Mouse (Mus musculus): ENCODE measurements around the gene Camkk2.

Gene Camkk2

DNA sequence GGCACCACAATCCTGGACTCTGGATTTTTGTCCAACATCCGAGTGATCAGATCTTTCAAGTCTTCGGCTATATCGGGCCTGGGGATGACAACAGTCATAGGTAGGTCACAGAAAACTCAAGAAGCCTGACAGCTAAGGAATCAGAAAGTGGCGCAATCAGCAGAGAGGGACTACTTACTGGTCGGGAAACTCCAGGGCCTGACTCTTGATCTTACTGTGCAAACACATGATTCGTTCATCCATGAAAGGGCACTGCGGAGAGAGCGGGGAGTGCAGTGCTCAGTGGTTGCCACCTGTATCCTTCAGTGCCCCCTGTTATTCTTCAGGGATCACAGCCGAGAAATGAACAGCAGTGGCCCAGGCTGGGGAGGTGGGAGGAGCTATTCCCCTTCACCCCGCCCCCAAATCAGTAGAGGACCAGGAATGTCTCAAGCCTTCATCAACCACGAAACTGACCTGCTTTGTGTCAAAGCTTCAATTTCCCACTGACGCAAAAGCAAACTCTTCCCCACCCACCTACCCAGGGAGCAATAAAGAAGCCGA, 35.3 kb downstream of the Camkk2 start:
- Histone ChIP-seq H3K27me3 (ENCODE audit: insufficient read depth, low read length) (no peaks in the 10 kb centered on the region), H3K9me3 (ENCODE audit: low read length) (no peaks in the 10 kb centered on the region), H3K4me3 (replicated peaks; ENCODE audit: low read length) (peak overlapping the region; percentile 63), H3K4me1 (replicated peaks; ENCODE audit: low read depth, low read length) (peaks cover 18% of the 10 kb centered on the region), H3K36me3 (ENCODE audit: insufficient read depth, low read length) (peaks cover 42% of the 10 kb centered on the region)
- TF ChIP-seq POU5F1 (IDR thresholded peaks at IDR 0.05; ENCODE audit: borderline replicate concordance, low read length) (no peak), CTCF (conservative IDR thresholded peaks at IDR 0.05; ENCODE audit: low read length) (no peak), NANOG (IDR thresholded peaks at IDR 0.05; ENCODE audit: borderline replicate concordance, low read length) (no peak)

DNA sequence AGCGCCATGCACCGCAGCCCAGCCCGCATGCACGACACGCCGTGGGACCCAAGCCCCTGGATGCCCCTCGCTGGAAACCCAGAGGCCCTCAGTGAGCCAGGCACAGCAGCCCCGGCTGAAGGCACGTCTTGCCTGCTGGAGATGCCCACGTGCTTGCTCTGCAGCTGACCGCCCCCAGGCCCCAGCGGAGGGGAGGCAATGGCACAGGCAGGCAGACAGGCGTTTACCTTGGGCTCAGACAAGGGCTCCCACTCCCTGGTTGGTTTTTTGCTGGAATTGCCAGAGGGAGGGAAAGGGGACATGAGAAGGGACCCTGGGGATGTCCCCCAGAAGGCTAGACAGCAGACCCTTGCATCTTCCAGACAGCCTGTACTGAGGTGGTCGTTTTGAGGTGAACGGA, 42.4 kb downstream of the Camkk2 start:
- H3K27me3 ChIP-seq (ENCODE audit: insufficient read depth, low read length): peaks cover 9% of the 10 kb centered on the region; the same call in 1 of the 2 replicates
- H3K9me3 ChIP-seq (ENCODE audit: low read length): no peaks in the 10 kb centered on the region
- H3K36me3 ChIP-seq (ENCODE audit: insufficient read depth, low read length): peaks cover 9% of the 10 kb centered on the region
- H3K4me3 ChIP-seq (replicated peaks; ENCODE audit: low read length): peak overlapping the region; percentile 51
- peaks cover 40% of the 10 kb centered on the region for H3K4me1 ChIP-seq (replicated peaks; ENCODE audit: low read depth, low read length)
- no peak for TF ChIP-seq CTCF (conservative IDR thresholded peaks at IDR 0.05; ENCODE audit: low read length)
- TF ChIP-seq POU5F1 (IDR thresholded peaks at IDR 0.05; ENCODE audit: borderline replicate concordance, low read length): no peak
- no peak for TF ChIP-seq NANOG (IDR thresholded peaks at IDR 0.05; ENCODE audit: borderline replicate concordance, low read length)

DNA sequence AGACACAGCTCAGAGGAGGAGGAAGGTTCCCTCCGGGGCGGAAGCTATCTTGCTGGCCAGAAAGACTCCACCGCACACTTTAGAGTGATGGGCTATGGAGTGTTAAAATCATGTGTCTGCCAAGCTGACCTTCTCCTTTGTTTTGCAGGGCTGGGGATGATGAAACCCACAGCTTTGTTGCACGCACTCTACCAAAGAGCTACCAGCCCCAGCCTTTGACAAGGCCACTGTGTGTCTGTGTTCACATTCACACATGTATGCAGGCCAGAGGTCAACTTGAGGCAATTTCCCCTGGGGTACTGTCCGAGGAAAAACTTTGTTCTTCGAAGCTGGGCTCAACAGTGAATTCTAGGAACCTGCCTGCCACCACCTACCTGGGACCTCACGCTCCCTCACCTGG, 43.4 kb downstream of the Camkk2 start:
- peaks cover 40% of the 10 kb centered on the region for H3K4me1 ChIP-seq (replicated peaks; ENCODE audit: low read depth, low read length)
- H3K4me3 ChIP-seq (replicated peaks; ENCODE audit: low read length): no peak overlapping the region
- 0 out of 2 replicates have a peak, but pooled peaks cover 2% of the 10 kb centered on the region for H3K36me3 ChIP-seq (ENCODE audit: insufficient read depth, low read length)
- H3K9me3 ChIP-seq (ENCODE audit: low read length): no peaks in the 10 kb centered on the region
- peaks cover 9% of the 10 kb centered on the region; the same call in 1 of the 2 replicates for H3K27me3 ChIP-seq (ENCODE audit: insufficient read depth, low read length)
- TF ChIP-seq NANOG (IDR thresholded peaks at IDR 0.05; ENCODE audit: borderline replicate concordance, low read length): no peak
- no peak for TF ChIP-seq POU5F1 (IDR thresholded peaks at IDR 0.05; ENCODE audit: borderline replicate concordance, low read length)
- TF ChIP-seq CTCF (conservative IDR thresholded peaks at IDR 0.05; ENCODE audit: low read length): no peak

DNA sequence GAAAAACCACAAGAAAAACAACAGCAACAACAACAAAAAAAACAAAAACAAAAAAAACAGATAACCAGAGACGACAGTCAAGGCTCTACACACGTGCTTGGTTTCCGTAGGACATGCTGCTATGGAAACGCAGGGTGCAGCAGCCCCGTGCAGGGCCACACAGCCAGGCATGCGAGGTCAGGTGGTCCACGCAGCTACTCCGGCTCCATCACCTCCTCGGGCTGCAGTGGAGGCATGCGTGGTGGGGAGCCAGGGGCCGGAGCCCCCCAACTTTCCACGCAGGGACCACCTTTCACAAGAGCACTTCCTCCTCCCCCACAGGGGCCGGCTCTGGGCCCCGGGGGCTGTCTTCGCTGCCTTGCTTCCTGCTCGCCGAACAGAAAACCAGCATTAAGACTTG, 45.3 kb downstream of the Camkk2 start:
- H3K36me3 ChIP-seq (ENCODE audit: insufficient read depth, low read length): no peaks in the 10 kb centered on the region
- peak overlapping the region; percentile 41 for H3K4me3 ChIP-seq (replicated peaks; ENCODE audit: low read length)
- H3K9me3 ChIP-seq (ENCODE audit: low read length): no peaks in the 10 kb centered on the region
- peaks cover 43% of the 10 kb centered on the region for H3K4me1 ChIP-seq (replicated peaks; ENCODE audit: low read depth, low read length)
- H3K27me3 ChIP-seq (ENCODE audit: insufficient read depth, low read length): peaks cover 9% of the 10 kb centered on the region; the same call in 1 of the 2 replicates
- TF ChIP-seq POU5F1 (IDR thresholded peaks at IDR 0.05; ENCODE audit: borderline replicate concordance, low read length): no peak
- no peak for TF ChIP-seq NANOG (IDR thresholded peaks at IDR 0.05; ENCODE audit: borderline replicate concordance, low read length)
- TF ChIP-seq CTCF (conservative IDR thresholded peaks at IDR 0.05; ENCODE audit: low read length): no peak

DNA sequence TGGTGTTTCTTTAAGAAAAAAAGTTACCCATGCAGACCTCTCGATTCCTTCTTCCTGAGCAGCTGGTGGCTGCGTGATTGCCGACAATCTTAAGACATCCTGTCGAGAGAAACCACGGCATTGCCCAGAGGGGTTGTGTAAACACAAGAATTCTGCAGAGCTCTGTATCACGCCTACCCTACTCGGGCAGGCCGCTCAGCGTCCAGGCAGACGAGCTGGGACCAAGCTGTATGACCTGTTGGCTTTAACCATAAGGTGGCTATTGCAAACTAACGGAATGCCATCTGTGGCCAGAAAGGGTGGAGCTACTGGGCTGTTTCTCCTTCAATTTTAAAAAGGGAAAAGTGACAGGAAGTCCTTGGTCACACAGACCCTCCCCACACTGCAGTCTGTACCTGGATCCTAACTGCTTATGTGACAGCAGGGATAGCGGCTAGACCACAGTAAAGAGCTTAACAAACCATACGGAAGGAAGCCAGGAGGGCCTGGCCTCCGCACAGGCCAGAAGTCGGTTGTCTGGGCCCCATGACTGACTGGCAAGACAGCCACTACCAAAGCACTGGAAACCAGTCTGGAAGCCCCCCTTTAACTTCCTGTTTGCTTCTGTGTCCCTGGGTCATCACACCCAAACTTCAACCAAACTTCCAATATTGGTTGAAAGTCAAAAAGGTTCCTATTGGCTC, 47.1 kb downstream of the Camkk2 start:
- H3K27me3 ChIP-seq (ENCODE audit: insufficient read depth, low read length): peaks cover 9% of the 10 kb centered on the region; the same call in 1 of the 2 replicates

DNA sequence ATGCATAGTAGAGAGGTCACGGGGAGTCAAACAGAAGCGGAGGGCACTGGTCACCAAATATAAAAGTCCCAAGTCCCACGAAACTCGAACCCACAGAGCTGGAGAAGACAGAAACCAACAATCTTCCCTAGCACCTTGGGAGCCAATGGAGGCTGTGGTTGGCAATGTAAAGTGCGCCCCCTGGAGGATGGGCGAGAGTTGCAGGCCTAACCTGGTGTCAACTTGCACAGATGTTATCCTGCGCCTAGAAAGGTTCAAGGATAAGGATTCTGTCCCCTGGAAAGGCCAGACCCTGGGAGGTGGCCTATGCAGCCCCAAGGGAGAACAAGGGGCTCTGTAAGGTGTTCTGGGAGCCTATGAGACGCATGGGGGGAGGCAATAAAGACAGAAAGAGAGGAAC, 47.9 kb downstream of the Camkk2 start:
- peaks cover 38% of the 10 kb centered on the region for H3K4me1 ChIP-seq (replicated peaks; ENCODE audit: low read depth, low read length)
- H3K36me3 ChIP-seq (ENCODE audit: insufficient read depth, low read length): no peaks in the 10 kb centered on the region
- H3K4me3 ChIP-seq (replicated peaks; ENCODE audit: low read length): no peak overlapping the region
- H3K9me3 ChIP-seq (ENCODE audit: low read length): no peaks in the 10 kb centered on the region
- TF ChIP-seq CTCF (conservative IDR thresholded peaks at IDR 0.05; ENCODE audit: low read length) (peak; percentile 98), POU5F1 (IDR thresholded peaks at IDR 0.05; ENCODE audit: borderline replicate concordance, low read length) (no peak), NANOG (IDR thresholded peaks at IDR 0.05; ENCODE audit: borderline replicate concordance, low read length) (no peak)
- H3K27me3 ChIP-seq (ENCODE audit: insufficient read depth, low read length): peaks cover 9% of the 10 kb centered on the region; the same call in 1 of the 2 replicates

More for the DNA sequence above, 47.1 kb downstream of the Camkk2 start:
- peaks cover 39% of the 10 kb centered on the region for H3K4me1 ChIP-seq (replicated peaks; ENCODE audit: low read depth, low read length)
- no peaks in the 10 kb centered on the region for H3K9me3 ChIP-seq (ENCODE audit: low read length)
- TF ChIP-seq CTCF (conservative IDR thresholded peaks at IDR 0.05; ENCODE audit: low read length): no peak
- TF ChIP-seq NANOG (IDR thresholded peaks at IDR 0.05; ENCODE audit: borderline replicate concordance, low read length): no peak
- TF ChIP-seq POU5F1 (IDR thresholded peaks at IDR 0.05; ENCODE audit: borderline replicate concordance, low read length): no peak
- H3K4me3 ChIP-seq (replicated peaks; ENCODE audit: low read length): no peak overlapping the region
- H3K36me3 ChIP-seq (ENCODE audit: insufficient read depth, low read length): no peaks in the 10 kb centered on the region

DNA sequence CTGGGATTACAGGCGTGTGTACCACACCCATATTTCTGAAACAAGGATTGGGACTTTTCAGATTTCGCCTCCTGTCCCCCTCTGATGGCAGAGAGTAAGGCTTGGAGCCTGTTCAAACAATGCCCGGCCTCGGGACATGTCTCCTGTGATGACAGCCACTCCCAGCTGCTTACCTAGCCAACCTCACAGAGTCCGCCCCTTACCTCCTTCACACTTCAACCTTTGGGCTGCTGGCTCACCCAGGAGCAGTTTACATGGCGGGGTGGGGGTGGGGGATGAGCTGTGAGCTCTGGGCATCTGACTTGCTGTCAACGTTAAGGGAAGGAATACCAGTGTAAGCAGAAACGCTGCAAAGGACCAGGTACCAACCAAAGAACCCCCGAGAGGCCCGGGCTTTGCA, 48.4 kb downstream of the Camkk2 start:
- no peak for TF ChIP-seq CTCF (conservative IDR thresholded peaks at IDR 0.05; ENCODE audit: low read length)
- no peak for TF ChIP-seq NANOG (IDR thresholded peaks at IDR 0.05; ENCODE audit: borderline replicate concordance, low read length)
- no peak for TF ChIP-seq POU5F1 (IDR thresholded peaks at IDR 0.05; ENCODE audit: borderline replicate concordance, low read length)
- Histone ChIP-seq H3K36me3 (ENCODE audit: insufficient read depth, low read length) (no peaks in the 10 kb centered on the region), H3K4me3 (replicated peaks; ENCODE audit: low read length) (no peak overlapping the region), H3K4me1 (replicated peaks; ENCODE audit: low read depth, low read length) (peaks cover 42% of the 10 kb centered on the region), H3K27me3 (ENCODE audit: insufficient read depth, low read length) (peaks cover 9% of the 10 kb centered on the region; the same call in 1 of the 2 replicates), H3K9me3 (ENCODE audit: low read length) (no peaks in the 10 kb centered on the region)

DNA sequence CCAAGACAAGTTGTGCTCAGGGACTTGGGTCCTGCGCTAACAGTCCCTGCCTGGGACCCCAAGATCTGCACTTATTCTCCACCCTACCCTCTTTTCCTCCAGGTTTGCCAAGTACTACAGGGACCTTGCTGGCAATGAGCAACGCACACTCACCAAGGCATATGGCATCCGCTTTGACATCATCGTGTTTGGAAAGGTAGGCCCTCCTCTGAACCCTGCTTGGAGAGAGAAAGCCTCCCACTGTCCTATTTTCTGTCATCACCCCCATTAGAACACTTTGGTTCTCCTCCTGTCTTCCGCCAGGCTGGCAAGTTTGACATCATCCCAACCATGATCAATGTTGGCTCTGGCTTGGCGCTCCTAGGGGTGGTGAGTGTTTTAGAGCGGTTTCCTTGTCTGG, 52.1 kb downstream of the Camkk2 start:
- TF ChIP-seq POU5F1 (IDR thresholded peaks at IDR 0.05; ENCODE audit: borderline replicate concordance, low read length) (no peak), NANOG (IDR thresholded peaks at IDR 0.05; ENCODE audit: borderline replicate concordance, low read length) (no peak), CTCF (conservative IDR thresholded peaks at IDR 0.05; ENCODE audit: low read length) (no peak)
- H3K36me3 ChIP-seq (ENCODE audit: insufficient read depth, low read length): no peaks in the 10 kb centered on the region
- no peaks in the 10 kb centered on the region; the same call in 1 of the 2 replicates for H3K27me3 ChIP-seq (ENCODE audit: insufficient read depth, low read length)
- H3K9me3 ChIP-seq (ENCODE audit: low read length): no peaks in the 10 kb centered on the region
- peaks cover 34% of the 10 kb centered on the region for H3K4me1 ChIP-seq (replicated peaks; ENCODE audit: low read depth, low read length)
- H3K4me3 ChIP-seq (replicated peaks; ENCODE audit: low read length): no peak overlapping the region

Data from E14TG2a.4 (cell line).